Mouse (Mus musculus) heart, postnatal 0 days (tissue): Measurements from ENCODE around the gene Hoxb5. TPM values are rescaled to one million over a fixed set of nuclear protein-coding genes. Genes with fewer than 3 reads are reported as not detected.

Experiments used
- ATAC-seq: fragments of 200-750 bp; cut with Nextera tagmentation; 2 replicates; pipeline ENCODE4 v1.8.0; 2017; ENCODE audit warnings: low read depth, moderate number of reproducible peaks, moderate library complexity; ENCODE audit not compliant: insufficient read depth
- DNase-seq: peaks from one replicate; pipeline ENCODE4 v3.0.0-alpha.2; 2016; ENCODE audit warnings: low spot score
- H3K27ac ChIP-seq: fragments of 300-500 bp; sonication (generic); 2 replicates; pipeline ENCODE4 v1.5.1; 2014; ENCODE audit warnings: low read depth, mild to moderate bottlenecking
- H3K27me3 ChIP-seq: fragments of 300-500 bp; sonication (generic); 2 replicates; pipeline ENCODE4 v1.6.1; 2014; ENCODE audit warnings: low read length, mixed read lengths; ENCODE audit not compliant: control insufficient read depth, insufficient read depth
- H3K36me3 ChIP-seq: fragments of 300-500 bp; sonication (generic); replicated peaks from 2 replicates; pipeline ENCODE4 v1.6.1; 2014; ENCODE audit warnings: low read length, mixed read lengths; ENCODE audit not compliant: control insufficient read depth, insufficient read depth
- H3K4me1 ChIP-seq: fragments of 300-500 bp; sonication (generic); 2 replicates; pipeline ENCODE4 v1.6.1; 2014; ENCODE audit warnings: antibody characterized with exemption; ENCODE audit not compliant: control insufficient read depth, insufficient read depth
- H3K4me2 ChIP-seq: fragments of 300-500 bp; sonication (generic); 2 replicates; pipeline ENCODE4 v1.6.1; 2014; ENCODE audit warnings: low read depth, mild to moderate bottlenecking, low read length, moderate library complexity
- H3K4me3 ChIP-seq: fragments of 300-500 bp; sonication (generic); 2 replicates; pipeline ENCODE4 v1.5.1; 2014; ENCODE audit warnings: low read depth, low read length
- H3K9ac ChIP-seq: fragments of 300-500 bp; sonication (generic); replicated peaks from 2 replicates; pipeline ENCODE4 v1.6.1; 2014; ENCODE audit warnings: low read depth, low read length, mixed read lengths
- H3K9me3 ChIP-seq: fragments of 300-500 bp; sonication (generic); replicated peaks from 2 replicates; pipeline ENCODE4 v1.6.1; 2016; ENCODE audit warnings: low read length; ENCODE audit not compliant: control insufficient read depth
- CTCF ChIP-seq: IDR thresholded peaks from 2 replicates; pipeline ENCODE4 v1.5.1; 2016; ENCODE audit warnings: antibody characterized with exemption, control low read depth, low read depth
- EP300 ChIP-seq: IDR thresholded peaks from 2 replicates; pipeline ENCODE4 v1.6.1; 2016; ENCODE audit warnings: antibody characterized with exemption, low read depth
- WGBS: fragments of 180-500 bp; shearing (Covaris S2); extraction: QIAGEN DNeasy Blood & Tissue Kit; methylation state at CpG from one replicate; pipeline ENCODE4 v1.1.7; 2014; 5-methylcytosine and 5-hydroxymethylcytosine counted together
- polyA plus RNA-seq: library from polyadenylated mRNA; unstranded; fragments of >200 nt; fragmentation: Nextera tagmentation; extraction: Ambion mirVana; gene quantifications from 2 replicates; pipeline ENCODE4 v1.2.1, GENCODE M21; 2015
- total RNA-seq: library from RNA; depleted of rRNA; stranded (reverse); fragments of >200 nt; gene quantifications from 2 replicates; pipeline ENCODE4 v1.2.3, GENCODE M21; 2014; ENCODE audit warnings: low replicate concordance

Hoxb5 gene
- total and polyA plus RNA-seq, 2 experiments from 2014 or later = 0.08 to 0.19 TPM

DNA sequence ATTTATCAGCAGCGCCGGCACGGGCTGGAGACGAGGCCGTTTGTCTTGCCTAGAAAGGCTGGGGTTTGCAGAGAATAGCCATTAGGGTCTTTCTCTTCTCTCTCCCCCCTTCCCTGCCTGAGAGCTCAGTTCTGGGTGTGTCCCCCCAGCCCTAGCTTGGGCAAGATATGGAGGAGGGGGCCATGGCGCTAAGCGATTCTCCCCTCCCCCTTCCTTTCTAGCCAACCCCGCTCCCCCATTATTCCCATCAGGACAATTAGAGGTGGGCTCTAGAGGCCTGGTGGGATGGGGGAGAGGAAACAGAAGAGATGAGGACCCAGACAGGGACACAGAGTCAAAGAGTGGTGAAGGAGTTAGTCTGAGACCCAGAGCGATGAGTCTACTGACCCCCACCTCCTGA is 15.7 kb upstream of the Hoxb5 start:
- H3K36me3 ChIP-seq = no peaks in the 10 kb centered on the region
- WGBS = 1% methylated on average over 9 of the region's 9 CpGs
- H3K9me3 ChIP-seq = no peaks in the 10 kb centered on the region
- ATAC-seq (no peak), DNase-seq (no peak)
- no peak overlapping the region for H3K9ac ChIP-seq
- peaks cover 100% of the 10 kb centered on the region for H3K27me3 ChIP-seq
- TF ChIP-seq EP300 (no peak), CTCF (no peak)
- H3K4me1 ChIP-seq = no peaks in the 10 kb centered on the region
- H3K4me3 ChIP-seq = peak overlapping the region; percentile 35
- peak overlapping the region; percentile 44; the same call in 1 of the 2 replicates for H3K4me2 ChIP-seq
- H3K27ac ChIP-seq = no peak overlapping the region

DNA sequence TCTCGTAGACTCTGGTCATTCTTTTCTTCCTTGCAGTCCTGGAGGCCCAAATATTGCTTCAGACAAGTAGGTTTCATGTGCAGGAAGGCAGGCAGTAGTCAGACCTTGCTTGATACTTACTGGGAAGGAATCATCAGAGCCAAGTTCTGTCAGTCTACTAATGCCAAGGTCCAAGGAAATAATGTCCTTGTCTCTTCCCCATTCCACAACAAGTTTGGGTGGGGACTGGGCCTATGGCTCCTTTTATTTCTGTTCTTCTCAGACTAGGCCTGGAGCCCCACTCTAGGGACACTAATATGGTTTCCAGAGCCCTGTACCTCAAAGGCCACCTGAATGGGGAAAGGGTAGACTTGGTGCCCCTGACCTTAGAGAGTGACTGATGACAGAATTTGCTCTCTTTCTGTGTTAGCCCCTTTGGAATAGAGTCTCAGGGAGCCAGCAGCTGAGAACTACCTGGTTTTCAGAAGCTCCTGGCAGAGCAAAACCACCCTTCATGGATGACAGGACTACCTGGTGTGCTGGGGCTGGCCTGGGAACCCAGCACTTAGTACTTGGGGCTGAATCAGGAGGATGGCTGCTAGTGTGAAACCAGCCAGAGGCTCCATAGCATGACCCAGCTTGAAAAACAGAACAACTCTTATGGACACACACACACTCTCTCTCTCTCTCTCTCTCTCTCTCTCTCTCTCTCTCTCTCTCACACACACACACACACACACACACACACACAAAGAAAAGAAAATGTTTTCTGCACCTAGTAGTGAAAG is 14.5 kb upstream of the Hoxb5 start:
- Histone ChIP-seq H3K4me1 (no peaks in the 10 kb centered on the region), H3K4me3 (no peak overlapping the region), H3K9ac (no peak overlapping the region), H3K27me3 (peaks cover 100% of the 10 kb centered on the region), H3K4me2 (no peak overlapping the region), H3K27ac (no peak overlapping the region), H3K36me3 (no peaks in the 10 kb centered on the region), H3K9me3 (no peaks in the 10 kb centered on the region)
- ATAC-seq = no peak
- TF ChIP-seq EP300 = no peak
- no peak for TF ChIP-seq CTCF
- no peak for DNase-seq
- WGBS = 17% methylated on average over 1 of the region's 1 CpGs

DNA sequence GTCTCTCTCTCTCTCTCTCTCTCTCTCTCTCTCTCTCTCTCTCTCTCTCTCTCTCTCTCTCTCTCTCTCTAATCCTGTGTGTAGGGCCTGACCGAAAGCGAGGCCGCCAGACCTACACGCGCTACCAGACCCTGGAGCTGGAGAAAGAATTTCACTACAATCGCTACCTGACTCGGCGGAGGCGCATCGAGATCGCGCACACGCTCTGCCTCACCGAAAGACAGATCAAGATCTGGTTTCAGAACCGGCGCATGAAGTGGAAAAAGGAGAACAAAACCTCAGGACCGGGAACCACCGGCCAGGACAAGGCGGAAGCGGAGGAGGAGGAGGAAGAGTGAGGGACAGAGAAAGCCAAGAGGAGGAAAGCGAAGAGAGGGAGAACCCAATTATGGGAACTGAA is 13.8 kb upstream of the Hoxb5 start:
- Histone ChIP-seq H3K9ac (no peak overlapping the region), H3K4me1 (no peaks in the 10 kb centered on the region), H3K27ac (no peak overlapping the region), H3K36me3 (no peaks in the 10 kb centered on the region), H3K4me2 (no peak overlapping the region), H3K27me3 (peaks cover 100% of the 10 kb centered on the region), H3K4me3 (no peak overlapping the region), H3K9me3 (no peaks in the 10 kb centered on the region)
- WGBS = 11% methylated on average over 21 of the region's 21 CpGs
- no peak for TF ChIP-seq CTCF
- TF ChIP-seq EP300 = no peak
- ATAC-seq (no peak), DNase-seq (no peak)

DNA sequence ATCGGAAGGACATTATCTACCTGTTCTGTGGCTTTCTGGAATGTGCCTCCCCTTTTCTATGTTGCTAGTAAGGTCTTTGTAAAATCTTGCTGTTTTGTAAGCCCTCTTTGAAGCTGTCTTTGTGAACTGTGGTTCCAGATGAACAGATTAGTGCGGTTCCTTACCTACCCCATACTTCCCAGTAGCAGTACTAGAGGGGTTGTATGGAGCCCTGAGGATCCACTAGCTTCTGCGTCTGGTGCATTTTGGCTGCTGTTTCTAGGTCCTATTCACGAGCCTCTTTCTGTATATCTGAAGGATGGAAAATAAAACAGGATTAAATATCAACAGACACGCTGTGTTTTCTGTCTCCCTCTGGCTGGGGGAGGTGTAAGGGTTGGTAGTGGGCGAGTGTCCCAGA is 13.3 kb upstream of the Hoxb5 start:
- Histone ChIP-seq H3K4me1 (no peaks in the 10 kb centered on the region), H3K4me3 (no peak overlapping the region), H3K9me3 (no peaks in the 10 kb centered on the region), H3K9ac (no peak overlapping the region), H3K27ac (no peak overlapping the region), H3K27me3 (peaks cover 100% of the 10 kb centered on the region), H3K36me3 (no peaks in the 10 kb centered on the region), H3K4me2 (no peak overlapping the region)
- TF ChIP-seq EP300 (no peak), CTCF (no peak)
- DNase-seq = no peak
- 14% methylated on average over 6 of the region's 6 CpGs for WGBS
- no peak for ATAC-seq

DNA sequence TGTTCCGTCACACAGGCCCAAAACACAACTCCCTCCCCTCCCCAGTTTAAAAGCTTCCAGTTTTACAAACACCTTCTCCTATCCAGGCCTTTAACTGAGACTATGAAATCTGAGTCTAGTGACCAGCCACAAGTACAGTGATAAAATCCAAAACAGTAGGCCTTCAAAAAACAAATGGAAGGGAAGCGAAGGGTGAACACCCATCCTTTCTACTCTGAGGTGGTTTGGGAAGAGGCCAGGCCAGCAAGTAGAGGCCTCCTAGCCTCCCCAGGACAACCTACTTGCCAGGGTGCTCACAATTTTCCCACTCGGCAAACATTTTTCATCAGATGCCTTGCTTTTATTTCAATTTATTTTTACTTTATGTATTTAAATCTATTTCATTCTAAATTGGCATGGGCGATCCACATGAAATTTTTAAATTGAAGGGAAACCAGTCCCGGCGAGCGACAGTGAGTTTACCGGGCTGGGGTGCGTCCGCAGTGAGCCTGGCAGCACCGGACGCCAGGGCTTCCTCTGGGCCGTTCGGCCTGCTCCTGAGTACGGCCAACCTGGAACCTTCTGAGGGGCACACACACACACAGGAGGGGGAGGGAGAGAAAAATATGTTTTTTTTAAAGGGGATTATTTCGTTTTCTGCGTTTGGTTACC is 12.3 kb upstream of the Hoxb5 start:
- H3K27ac ChIP-seq = no peak overlapping the region
- H3K4me2 ChIP-seq = no peak overlapping the region
- H3K9me3 ChIP-seq = no peaks in the 10 kb centered on the region
- H3K4me3 ChIP-seq = no peak overlapping the region
- H3K36me3 ChIP-seq = no peaks in the 10 kb centered on the region
- TF ChIP-seq CTCF (no peak), EP300 (no peak)
- WGBS = 12% methylated on average over 17 of the region's 17 CpGs
- H3K9ac ChIP-seq = no peak overlapping the region
- DNase-seq (no peak), ATAC-seq (no peak)
- peaks cover 100% of the 10 kb centered on the region for H3K27me3 ChIP-seq
- H3K4me1 ChIP-seq = no peaks in the 10 kb centered on the region
